Mouse (Mus musculus) cerebellum, adult 2 months (tissue): ENCODE data around the gene Capza3.

Experiments used
- CTCF ChIP-seq: fragments of 200-500 bp; IDR thresholded peaks from 2 replicates; pipeline ENCODE4 v1.5.1; 2011; ENCODE audit warnings: low read depth, mild to moderate bottlenecking, control low read depth, low read length, moderate library complexity, borderline replicate concordance; ENCODE audit not compliant: insufficient read depth
- POLR2A ChIP-seq: fragments of 200-500 bp; IDR thresholded peaks from 2 replicates; pipeline ENCODE4 v1.6.1; 2011; ENCODE audit warnings: low read length, control low read depth, borderline replicate concordance; ENCODE audit not compliant: insufficient read depth

- no peak for TF ChIP-seq POLR2A
- no peak for TF ChIP-seq CTCF
Observed at GRCm38 (mm10) chr6:140054271-140054928, 13.3 kb downstream of the Capza3 start.
